Mouse (Mus musculus): ENCODE results near the gene Slc6a6. TPM values are rescaled to one million over a fixed set of nuclear protein-coding genes. Genes with fewer than 3 reads are reported as not detected.

The Slc6a6 gene
- polyA plus RNA-seq (2014; fragmentation: Nextera tagmentation; extraction: Ambion mirVana), result 40.8 and 47.5 TPM in 2 replicates

GRCm38 (mm10) chr6:91683602-91684473 is at the start of gene Slc6a6:
TSS of gene Slc6a6 (plus strand) at chr6:91684053.
- peaks cover 37% of the 10 kb centered on the region for H3K4me1 ChIP-seq (ENCODE audit: control insufficient read depth, insufficient read depth, low read length)
- 0% methylated on average over 4 of the region's 69 CpGs for WGBS
- H3K27me3 ChIP-seq (replicated peaks; ENCODE audit: control insufficient read depth, insufficient read depth, low read length), result no peaks in the 10 kb centered on the region
- peak within 1 kb of the TSS; percentile 95 for H3K4me2 ChIP-seq (ENCODE audit: low read depth, low read length)
- H3K9me3 ChIP-seq (ENCODE audit: control insufficient read depth, low read length), result no peaks in the 10 kb centered on the region
- peak within 1 kb of the TSS; percentile 92 for H3K4me3 ChIP-seq (ENCODE audit: low read depth, low read length)
- H3K36me3 ChIP-seq (ENCODE audit: control insufficient read depth, insufficient read depth, low read length), result no peaks in the 10 kb centered on the region
- peak within 1 kb of the TSS; percentile 92 for H3K9ac ChIP-seq (ENCODE audit: low read depth, low read length)
- DNase-seq (ENCODE audit: low spot score), result peak; percentile 95
- peak within 1 kb of the TSS; percentile 87 for H3K27ac ChIP-seq (replicated peaks; ENCODE audit: low read depth, low read length)
- peak; percentile 88 for ATAC-seq (ENCODE audit: low read depth)

GRCm38 (mm10) chr6:91634417-91634816 is 49.4 kb upstream of the Slc6a6 start:
- no peaks in the 10 kb centered on the region for H3K36me3 ChIP-seq (ENCODE audit: control insufficient read depth, insufficient read depth, low read length)
- no peak overlapping the region for H3K27ac ChIP-seq (replicated peaks; ENCODE audit: low read depth, low read length)
- H3K4me2 ChIP-seq (ENCODE audit: low read depth, low read length), result no peak overlapping the region
- DNase-seq (ENCODE audit: low spot score) (no peak), ATAC-seq (ENCODE audit: low read depth) (no peak)
- H3K4me1 ChIP-seq (ENCODE audit: control insufficient read depth, insufficient read depth, low read length), result peaks cover 19% of the 10 kb centered on the region
- H3K4me3 ChIP-seq (ENCODE audit: low read depth, low read length), result no peak overlapping the region
- WGBS, result 66% methylated on average over 2 of the region's 2 CpGs
- 0 out of 2 replicates have a peak, but pooled peaks cover 4% of the 10 kb centered on the region for H3K9me3 ChIP-seq (ENCODE audit: control insufficient read depth, low read length)
- H3K9ac ChIP-seq (ENCODE audit: low read depth, low read length), result no peak overlapping the region
- no peaks in the 10 kb centered on the region for H3K27me3 ChIP-seq (replicated peaks; ENCODE audit: control insufficient read depth, insufficient read depth, low read length)

GRCm38 (mm10) chr6:91634876-91635275 is 49.0 kb upstream of the Slc6a6 start:
- Histone ChIP-seq H3K4me2 (ENCODE audit: low read depth, low read length) (no peak overlapping the region), H3K9ac (ENCODE audit: low read depth, low read length) (no peak overlapping the region), H3K4me1 (ENCODE audit: control insufficient read depth, insufficient read depth, low read length) (peaks cover 19% of the 10 kb centered on the region), H3K27ac (replicated peaks; ENCODE audit: low read depth, low read length) (no peak overlapping the region), H3K27me3 (replicated peaks; ENCODE audit: control insufficient read depth, insufficient read depth, low read length) (no peaks in the 10 kb centered on the region), H3K4me3 (ENCODE audit: low read depth, low read length) (no peak overlapping the region), H3K36me3 (ENCODE audit: control insufficient read depth, insufficient read depth, low read length) (no peaks in the 10 kb centered on the region), H3K9me3 (ENCODE audit: control insufficient read depth, low read length) (0 out of 2 replicates have a peak, but pooled peaks cover 4% of the 10 kb centered on the region)
- DNase-seq (ENCODE audit: low spot score), result no peak
- no peak for ATAC-seq (ENCODE audit: low read depth)
- WGBS, result 67% methylated on average over 2 of the region's 2 CpGs

- peak; percentile 89 for DNase-seq (ENCODE audit: low spot score)
- Histone ChIP-seq H3K9ac (ENCODE audit: low read depth, low read length) (no peak overlapping the region), H3K4me2 (ENCODE audit: low read depth, low read length) (peak overlapping the region; percentile 18)
Measured at GRCm38 (mm10) chr6:91638204-91638995, 45.5 kb upstream of the Slc6a6 start.

GRCm38 (mm10) chr6:91643011-91643410 is 40.8 kb upstream of the Slc6a6 start:
- ATAC-seq (ENCODE audit: low read depth) (no peak), DNase-seq (ENCODE audit: low spot score) (no peak)
- Histone ChIP-seq H3K9ac (ENCODE audit: low read depth, low read length) (no peak overlapping the region), H3K4me3 (ENCODE audit: low read depth, low read length) (no peak overlapping the region), H3K27ac (replicated peaks; ENCODE audit: low read depth, low read length) (no peak overlapping the region), H3K9me3 (ENCODE audit: control insufficient read depth, low read length) (no peaks in the 10 kb centered on the region), H3K36me3 (ENCODE audit: control insufficient read depth, insufficient read depth, low read length) (no peaks in the 10 kb centered on the region), H3K4me2 (ENCODE audit: low read depth, low read length) (no peak overlapping the region), H3K4me1 (ENCODE audit: control insufficient read depth, insufficient read depth, low read length) (peaks cover 28% of the 10 kb centered on the region), H3K27me3 (replicated peaks; ENCODE audit: control insufficient read depth, insufficient read depth, low read length) (no peaks in the 10 kb centered on the region)
- 86% methylated on average over 5 of the region's 5 CpGs for WGBS

More at GRCm38 (mm10) chr6:91638204-91638995, 45.5 kb upstream of the Slc6a6 start:
- Histone ChIP-seq H3K9me3 (ENCODE audit: control insufficient read depth, low read length) (no peaks in the 10 kb centered on the region), H3K4me1 (ENCODE audit: control insufficient read depth, insufficient read depth, low read length) (peaks cover 19% of the 10 kb centered on the region), H3K27me3 (replicated peaks; ENCODE audit: control insufficient read depth, insufficient read depth, low read length) (no peaks in the 10 kb centered on the region), H3K27ac (replicated peaks; ENCODE audit: low read depth, low read length) (peak overlapping the region; percentile 86), H3K4me3 (ENCODE audit: low read depth, low read length) (no peak overlapping the region), H3K36me3 (ENCODE audit: control insufficient read depth, insufficient read depth, low read length) (no peaks in the 10 kb centered on the region)
- 17% methylated on average over 9 of the region's 9 CpGs for WGBS
- peak; percentile 90 for ATAC-seq (ENCODE audit: low read depth)

GRCm38 (mm10) chr6:91643416-91643921 is 40.4 kb upstream of the Slc6a6 start:
- Histone ChIP-seq H3K4me2 (ENCODE audit: low read depth, low read length) (no peak overlapping the region), H3K27ac (replicated peaks; ENCODE audit: low read depth, low read length) (no peak overlapping the region), H3K36me3 (ENCODE audit: control insufficient read depth, insufficient read depth, low read length) (no peaks in the 10 kb centered on the region), H3K4me1 (ENCODE audit: control insufficient read depth, insufficient read depth, low read length) (peaks cover 23% of the 10 kb centered on the region), H3K4me3 (ENCODE audit: low read depth, low read length) (no peak overlapping the region), H3K27me3 (replicated peaks; ENCODE audit: control insufficient read depth, insufficient read depth, low read length) (no peaks in the 10 kb centered on the region), H3K9ac (ENCODE audit: low read depth, low read length) (no peak overlapping the region), H3K9me3 (ENCODE audit: control insufficient read depth, low read length) (no peaks in the 10 kb centered on the region)
- DNase-seq (ENCODE audit: low spot score) (no peak), ATAC-seq (ENCODE audit: low read depth) (no peak)
- WGBS, result 95% methylated on average over 2 of the region's 2 CpGs

GRCm38 (mm10) chr6:91646019-91646418 is 37.8 kb upstream of the Slc6a6 start:
- H3K36me3 ChIP-seq (ENCODE audit: control insufficient read depth, insufficient read depth, low read length), result no peaks in the 10 kb centered on the region
- 32% methylated on average over 10 of the region's 10 CpGs for WGBS
- H3K4me3 ChIP-seq (ENCODE audit: low read depth, low read length), result no peak overlapping the region
- H3K4me2 ChIP-seq (ENCODE audit: low read depth, low read length), result no peak overlapping the region
- peak; percentile 79 for ATAC-seq (ENCODE audit: low read depth)
- H3K9ac ChIP-seq (ENCODE audit: low read depth, low read length), result no peak overlapping the region
- H3K9me3 ChIP-seq (ENCODE audit: control insufficient read depth, low read length), result no peaks in the 10 kb centered on the region
- H3K27ac ChIP-seq (replicated peaks; ENCODE audit: low read depth, low read length), result peak overlapping the region; percentile 12; the same call in 1 of the 2 replicates
- DNase-seq (ENCODE audit: low spot score), result peak; percentile 88
- H3K4me1 ChIP-seq (ENCODE audit: control insufficient read depth, insufficient read depth, low read length), result peaks cover 21% of the 10 kb centered on the region
- H3K27me3 ChIP-seq (replicated peaks; ENCODE audit: control insufficient read depth, insufficient read depth, low read length), result no peaks in the 10 kb centered on the region

GRCm38 (mm10) chr6:91646822-91647221 is 37.0 kb upstream of the Slc6a6 start:
- Histone ChIP-seq H3K4me3 (ENCODE audit: low read depth, low read length) (no peak overlapping the region), H3K27me3 (replicated peaks; ENCODE audit: control insufficient read depth, insufficient read depth, low read length) (no peaks in the 10 kb centered on the region), H3K9me3 (ENCODE audit: control insufficient read depth, low read length) (no peaks in the 10 kb centered on the region), H3K4me1 (ENCODE audit: control insufficient read depth, insufficient read depth, low read length) (peaks cover 21% of the 10 kb centered on the region), H3K27ac (replicated peaks; ENCODE audit: low read depth, low read length) (peak overlapping the region; percentile 66; the same call in 1 of the 2 replicates), H3K36me3 (ENCODE audit: control insufficient read depth, insufficient read depth, low read length) (no peaks in the 10 kb centered on the region), H3K4me2 (ENCODE audit: low read depth, low read length) (no peak overlapping the region), H3K9ac (ENCODE audit: low read depth, low read length) (no peak overlapping the region)
- ATAC-seq (ENCODE audit: low read depth) (0 out of 2 replicates have a peak, but pooled peaks have one; percentile 2), DNase-seq (ENCODE audit: low spot score) (no peak)
- 75% methylated on average over 4 of the region's 4 CpGs for WGBS

All from embryonic facial prominence, embryonic 14.5 days (tissue).